Mouse (Mus musculus) limb, embryonic 10.5 days (tissue): ENCODE results near the gene Brinp3. TPM values are rescaled to one million over a fixed set of nuclear protein-coding genes. Genes with fewer than 3 reads are reported as not detected.
A peak's percentile ranks its signal among the peaks of the same experiment; 100 is the strongest.

ENCODE experiments used
- DNase-seq: peaks from one replicate; pipeline ENCODE4 v3.0.0-alpha.2; 2017; ENCODE audit warnings: low spot score
- H3K27ac ChIP-seq: fragments of 300-500 bp; sonication (generic); 2 replicates; pipeline ENCODE4 v1.5.1; 2016; ENCODE audit warnings: mild to moderate bottlenecking
- H3K27me3 ChIP-seq: fragments of 300-500 bp; sonication (generic); 2 replicates; pipeline ENCODE4 v1.6.1; 2016; ENCODE audit warnings: low read depth, mild to moderate bottlenecking; ENCODE audit not compliant: poor library complexity, severe bottlenecking
- H3K36me3 ChIP-seq: fragments of 300-500 bp; sonication (generic); 2 replicates; pipeline ENCODE4 v1.6.1; 2016; ENCODE audit warnings: mild to moderate bottlenecking, moderate library complexity
- H3K4me1 ChIP-seq: fragments of 300-500 bp; sonication (generic); 2 replicates; pipeline ENCODE4 v1.6.1; 2016
- H3K4me3 ChIP-seq: fragments of 300-500 bp; sonication (generic); 2 replicates; pipeline ENCODE4 v1.5.1; 2016; ENCODE audit warnings: mild to moderate bottlenecking, moderate library complexity
- H3K9me3 ChIP-seq: fragments of 300-500 bp; sonication (generic); replicated peaks from 2 replicates; pipeline ENCODE4 v1.6.1; 2016; ENCODE audit warnings: mild to moderate bottlenecking
- WGBS: fragments of 180-500 bp; shearing (Covaris S2); methylation state at CpG from one replicate; pipeline ENCODE4 v1.1.7; 2016; 5-methylcytosine and 5-hydroxymethylcytosine counted together
- polyA plus RNA-seq: library from polyadenylated mRNA; unstranded; fragments of >200 nt; fragmentation: Nextera tagmentation; extraction: Ambion mirVana; gene quantifications from 2 replicates; pipeline ENCODE4 v1.2.1, GENCODE M21; 2016

The Brinp3 gene
- 0.13 TPM in 1 of 2 replicates, not detected in the other for polyA plus RNA-seq

- Histone ChIP-seq H3K4me1 (peaks cover 16% of the 10 kb centered on the region), H3K4me3 (peak within 1 kb of the TSS; percentile 36), H3K27me3 (peaks cover 56% of the 10 kb centered on the region), H3K27ac (no peak within 1 kb of the TSS), H3K9me3 (no peaks in the 10 kb centered on the region), H3K36me3 (no peaks in the 10 kb centered on the region)
- WGBS, result 2% methylated on average over 19 of the region's 19 CpGs
- DNase-seq, result peak; percentile 29
Measured at GRCm38 (mm10) chr1:146494681-146495331, at the start of gene Brinp3. Brinp3 (plus strand) TSS chr1:146494760.

- 13% methylated on average over 7 of the region's 7 CpGs for WGBS
- H3K36me3 ChIP-seq, result no peaks in the 10 kb centered on the region
- peak overlapping the region; percentile 36; the same call in 1 of the 2 replicates for H3K4me3 ChIP-seq
- H3K4me1 ChIP-seq, result peaks cover 16% of the 10 kb centered on the region
- no peaks in the 10 kb centered on the region for H3K9me3 ChIP-seq
- no peak for DNase-seq
- peaks cover 55% of the 10 kb centered on the region for H3K27me3 ChIP-seq
- H3K27ac ChIP-seq, result no peak overlapping the region
Measured at GRCm38 (mm10) chr1:146494221-146494620, 339 bp upstream of the Brinp3 start.

GRCm38 (mm10) chr1:146495386-146495785, 826 bp downstream of the Brinp3 start:
- Histone ChIP-seq H3K27me3 (peaks cover 56% of the 10 kb centered on the region), H3K36me3 (no peaks in the 10 kb centered on the region), H3K4me3 (peak overlapping the region; percentile 36; the same call in 1 of the 2 replicates), H3K27ac (no peak overlapping the region), H3K9me3 (no peaks in the 10 kb centered on the region), H3K4me1 (peaks cover 16% of the 10 kb centered on the region)
- DNase-seq, result no peak
- 3% methylated on average over 3 of the region's 3 CpGs for WGBS

GRCm38 (mm10) chr1:146497381-146498081, 3.0 kb downstream of the Brinp3 start:
- no peaks in the 10 kb centered on the region for H3K9me3 ChIP-seq
- peak overlapping the region; percentile 53 for H3K4me3 ChIP-seq
- no peaks in the 10 kb centered on the region for H3K36me3 ChIP-seq
- WGBS, result under 1% methylated on average over 28 of the region's 28 CpGs
- H3K4me1 ChIP-seq, result peaks cover 16% of the 10 kb centered on the region
- H3K27me3 ChIP-seq, result peaks cover 56% of the 10 kb centered on the region
- peak; percentile 62 for DNase-seq
- H3K27ac ChIP-seq, result no peak overlapping the region

- H3K4me1 ChIP-seq, result peaks cover 16% of the 10 kb centered on the region
- no peak overlapping the region for H3K27ac ChIP-seq
- no peaks in the 10 kb centered on the region for H3K9me3 ChIP-seq
- no peaks in the 10 kb centered on the region for H3K36me3 ChIP-seq
- peaks cover 56% of the 10 kb centered on the region for H3K27me3 ChIP-seq
- DNase-seq, result peak; percentile 54
- 0% methylated on average over 16 of the region's 16 CpGs for WGBS
- peak overlapping the region; percentile 53 for H3K4me3 ChIP-seq
Measured at GRCm38 (mm10) chr1:146498085-146498779, 3.7 kb downstream of the Brinp3 start.

- Histone ChIP-seq H3K27me3 (peaks cover 54% of the 10 kb centered on the region), H3K4me3 (peak overlapping the region; percentile 53), H3K4me1 (peaks cover 16% of the 10 kb centered on the region), H3K27ac (no peak overlapping the region), H3K36me3 (no peaks in the 10 kb centered on the region), H3K9me3 (no peaks in the 10 kb centered on the region)
- WGBS, result 0% methylated on average over 1 of the region's 1 CpGs
- DNase-seq, result no peak
Measured at GRCm38 (mm10) chr1:146498780-146499114, 4.2 kb downstream of the Brinp3 start.

- H3K27ac ChIP-seq, result no peak overlapping the region
- H3K36me3 ChIP-seq, result no peaks in the 10 kb centered on the region
- no peak for DNase-seq
- no peaks in the 10 kb centered on the region for H3K4me1 ChIP-seq
- WGBS, result 75% methylated on average over 2 of the region's 2 CpGs
- no peaks in the 10 kb centered on the region for H3K9me3 ChIP-seq
- no peaks in the 10 kb centered on the region for H3K27me3 ChIP-seq
- H3K4me3 ChIP-seq, result no peak overlapping the region
Measured at GRCm38 (mm10) chr1:146515377-146515776, 20.8 kb downstream of the Brinp3 start.

GRCm38 (mm10) chr1:146523727-146524573, 29.4 kb downstream of the Brinp3 start:
- Histone ChIP-seq H3K9me3 (no peaks in the 10 kb centered on the region), H3K27ac (no peak overlapping the region), H3K27me3 (no peaks in the 10 kb centered on the region), H3K4me3 (no peak overlapping the region), H3K36me3 (no peaks in the 10 kb centered on the region), H3K4me1 (no peaks in the 10 kb centered on the region)
- no peak for DNase-seq
- WGBS, result 73% methylated on average over 11 of the region's 11 CpGs

- DNase-seq, result no peak
- no peak overlapping the region for H3K27ac ChIP-seq
- no peak overlapping the region for H3K4me3 ChIP-seq
- H3K36me3 ChIP-seq, result no peaks in the 10 kb centered on the region
- no peaks in the 10 kb centered on the region for H3K4me1 ChIP-seq
- no peaks in the 10 kb centered on the region for H3K27me3 ChIP-seq
- H3K9me3 ChIP-seq, result no peaks in the 10 kb centered on the region
Measured at GRCm38 (mm10) chr1:146528572-146528971, 34.0 kb downstream of the Brinp3 start.

GRCm38 (mm10) chr1:146546847-146547428, 52.4 kb downstream of the Brinp3 start:
- Histone ChIP-seq H3K27me3 (no peaks in the 10 kb centered on the region), H3K4me1 (no peaks in the 10 kb centered on the region), H3K27ac (no peak overlapping the region), H3K36me3 (no peaks in the 10 kb centered on the region), H3K9me3 (no peaks in the 10 kb centered on the region), H3K4me3 (no peak overlapping the region)
- 92% methylated on average over 2 of the region's 2 CpGs for WGBS
- DNase-seq, result no peak

GRCm38 (mm10) chr1:146556982-146557381, 62.4 kb downstream of the Brinp3 start:
- no peak for DNase-seq
- Histone ChIP-seq H3K9me3 (no peaks in the 10 kb centered on the region), H3K36me3 (no peaks in the 10 kb centered on the region), H3K4me1 (no peaks in the 10 kb centered on the region), H3K27ac (no peak overlapping the region), H3K27me3 (no peaks in the 10 kb centered on the region), H3K4me3 (no peak overlapping the region)

GRCm38 (mm10) chr1:146562144-146562543, 67.6 kb downstream of the Brinp3 start:
- Histone ChIP-seq H3K36me3 (no peaks in the 10 kb centered on the region), H3K9me3 (no peaks in the 10 kb centered on the region), H3K27me3 (no peaks in the 10 kb centered on the region), H3K4me3 (no peak overlapping the region), H3K4me1 (no peaks in the 10 kb centered on the region), H3K27ac (no peak overlapping the region)
- WGBS, result 88% methylated on average over 3 of the region's 3 CpGs
- no peak for DNase-seq
